Mouse (Mus musculus): ENCODE measurements around the gene Lrig2. TPM values are rescaled to one million over a fixed set of nuclear protein-coding genes. Genes with fewer than 3 reads are reported as not detected.

Gene Lrig2
- polyA plus RNA-seq (2014; fragmentation: Illumina TruSeq; extraction: RNeasy Lipid Tissue Mini Kit (QIAGEN cat#74804); ENCODE audit: low read depth, low replicate concordance): 33.8 TPM

DNA sequence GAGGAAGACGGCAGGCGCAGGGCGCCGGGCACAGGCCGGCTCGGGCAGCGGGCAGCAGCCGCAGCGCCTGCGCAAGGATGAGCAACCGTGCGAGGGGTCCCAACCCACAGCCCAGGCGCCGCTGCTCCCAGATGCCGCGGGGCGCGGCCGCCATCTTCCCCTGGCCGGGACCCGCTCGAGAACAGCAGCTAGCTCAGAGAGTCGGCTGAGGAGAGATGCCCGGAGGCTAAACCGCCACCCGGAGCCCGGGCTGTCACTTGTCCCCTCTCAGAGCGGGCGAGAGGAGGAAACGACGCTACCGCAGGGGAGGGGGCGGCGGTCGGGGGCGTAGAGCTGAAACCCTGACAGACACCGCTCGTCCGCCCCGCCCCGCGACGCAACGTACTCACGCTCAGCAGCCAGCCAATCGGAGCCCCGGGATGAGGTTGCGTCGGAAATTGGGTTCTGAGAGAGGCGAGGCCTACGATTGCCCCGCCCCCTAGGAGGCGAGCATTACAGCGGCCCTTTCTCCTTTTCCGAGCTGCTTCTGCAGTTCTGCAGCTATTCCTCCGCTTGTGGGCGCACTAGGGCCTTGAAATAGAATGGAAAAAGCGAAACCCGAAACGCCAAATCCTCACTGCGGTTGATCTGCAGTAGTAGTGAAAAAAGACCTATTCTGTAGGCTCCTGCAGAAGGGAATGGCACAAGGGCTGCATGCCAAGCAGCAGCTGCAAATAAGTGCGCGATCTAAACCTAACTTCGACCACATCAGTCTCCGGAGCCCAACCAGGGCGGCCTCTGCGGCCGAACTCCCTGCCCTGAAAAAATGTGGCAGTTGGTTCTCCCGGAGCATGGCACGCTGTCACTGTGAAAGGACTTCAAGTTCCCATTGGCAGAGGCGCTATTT lies at the start of gene Lrig2:
Gene Lrig2, minus strand, starts transcription at position 381 of the 886 bp plus-strand sequence.

Other genes starting within 250 kb of the Lrig2 start
- gene Slc16a1, start 126.8 kb upstream of the Lrig2 start, polyA plus RNA-seq (2014; fragmentation: Illumina TruSeq; extraction: RNeasy Lipid Tissue Mini Kit (QIAGEN cat#74804); ENCODE audit: low read depth, low replicate concordance): 414 TPM

All from sigmoid colon, adult 10 weeks (tissue).